Mouse (Mus musculus) stomach, postnatal 0 days (tissue): ENCODE measurements at regions not wholly inside any gene's neighbourhood (a gene's known extent, or its start where the extent isn't known, plus 50 kb on each side); places are given as distances from the start of the nearest gene placed in this dataset.

Experiments used
- CTCF ChIP-seq: IDR thresholded peaks from 2 replicates; pipeline ENCODE4 v1.5.1; 2016; ENCODE audit warnings: antibody characterized with exemption, low read depth, mild to moderate bottlenecking, moderate library complexity
- EP300 ChIP-seq: optimal IDR thresholded peaks from 2 replicates; pipeline ENCODE3; 2016; ENCODE audit warnings: antibody characterized with exemption

- no peak for TF ChIP-seq CTCF
- no peak for TF ChIP-seq EP300
These were observed 955.7 kb downstream of the Synb start for GRCm38 (mm10) chr14:68338440-68338839.
